Mouse (Mus musculus) CH12.LX (cell line): ENCODE measurements around the gene Dpyd.

Experiments
- BHLHE40 ChIP-seq: IDR thresholded peaks from 2 replicates; pipeline ENCODE4 v1.6.1; 2011; ENCODE audit warnings: mild to moderate bottlenecking, low read depth, low read length, improper control_type of control experiment
- CTCF ChIP-seq, 2 experiments: IDR thresholded peaks in 1 of 2; conservative IDR thresholded peaks in 1 of 2; 2 replicates each; pipeline ENCODE4 v1.5.1; 2011 to 2012; ENCODE audit warnings: low read depth in 2 of 2, low read length in 2 of 2, improper control_type of control experiment in 1 of 2, inconsistent platforms in 1 of 2, mild to moderate bottlenecking in 1 of 2, moderate library complexity in 1 of 2
- EP300 ChIP-seq: IDR thresholded peaks from 2 replicates; pipeline ENCODE4 v1.6.1; 2011; ENCODE audit warnings: low read length, improper control_type of control experiment
- JUND ChIP-seq: conservative IDR thresholded peaks from 2 replicates; pipeline ENCODE4 v1.6.1; 2011; ENCODE audit warnings: low read depth, low read length, improper control_type of control experiment
- MYC ChIP-seq: IDR thresholded peaks from 2 replicates; pipeline ENCODE4 v1.6.1; 2011; ENCODE audit warnings: low read depth, mild to moderate bottlenecking, improper control_type of control experiment, low read length
- NRF1 ChIP-seq: IDR thresholded peaks from 2 replicates; pipeline ENCODE4 v1.6.1; 2014; ENCODE audit warnings: low read depth, mild to moderate bottlenecking, inconsistent platforms, low read length, improper control_type of control experiment, moderate library complexity
- POLR2A ChIP-seq: IDR thresholded peaks from 2 replicates; pipeline ENCODE4 v1.6.1; 2011; ENCODE audit warnings: low read depth, mild to moderate bottlenecking, improper control_type of control experiment, low read length
- POLR2AphosphoS2 ChIP-seq: IDR thresholded peaks from 2 replicates; pipeline ENCODE4 v1.6.1; 2011; ENCODE audit warnings: low read depth, low read length, improper control_type of control experiment
- SMC3 ChIP-seq: IDR thresholded peaks from 2 replicates; pipeline ENCODE4 v1.6.1; 2011; ENCODE audit warnings: low read depth, low read length, improper control_type of control experiment
- TBP ChIP-seq: conservative IDR thresholded peaks from 2 replicates; pipeline ENCODE4 v1.6.1; 2011; ENCODE audit warnings: low read depth, low read length, improper control_type of control experiment
- TCF12 ChIP-seq: IDR thresholded peaks from 2 replicates; pipeline ENCODE4 v1.6.1; 2014; ENCODE audit warnings: low read depth, mild to moderate bottlenecking, inconsistent platforms, low read length, improper control_type of control experiment
- USF1 ChIP-seq: IDR thresholded peaks from 2 replicates; pipeline ENCODE4 v1.6.1; 2014; ENCODE audit warnings: low read depth, mild to moderate bottlenecking, inconsistent platforms, low read length, improper control_type of control experiment
- ZKSCAN1 ChIP-seq: IDR thresholded peaks from 2 replicates; pipeline ENCODE4 v1.6.1; 2012; ENCODE audit warnings: low read depth, inconsistent platforms, low read length, improper control_type of control experiment, borderline replicate concordance
- ZMIZ1 ChIP-seq: IDR thresholded peaks from 2 replicates; pipeline ENCODE4 v1.6.1; 2012; ENCODE audit warnings: low read depth, mild to moderate bottlenecking, inconsistent platforms, low read length, improper control_type of control experiment

- TF ChIP-seq POLR2A = no peak
- no peak for TF ChIP-seq MYC
- no peak for TF ChIP-seq ZMIZ1
- no peak for TF ChIP-seq TCF12
- no peak for TF ChIP-seq CTCF (conservative IDR thresholded peaks at IDR 0.05 in 1 of 2, IDR thresholded peaks at IDR 0.05 in 1 of 2; ENCODE audit: low read depth in 2 of 2, low read length in 2 of 2)
- no peak for TF ChIP-seq POLR2AphosphoS2
- no peak for TF ChIP-seq NRF1
- TF ChIP-seq USF1 = no peak
- TF ChIP-seq SMC3 = no peak
- no peak for TF ChIP-seq ZKSCAN1
- TF ChIP-seq TBP = no peak
- TF ChIP-seq JUND = no peak
- no peak for TF ChIP-seq BHLHE40
- TF ChIP-seq EP300 = no peak
Measured at GRCm38 (mm10) chr3:118674121-118674745, 112.3 kb downstream of the Dpyd start.
